Mouse (Mus musculus): Measurements from ENCODE around the gene Plekha5.
"Not testable (repeated sequence)": the region's sequence is repeated elsewhere in the genome, so short reads cannot be mapped to it uniquely, and the experiment has no call there.

Plekha5 gene

GRCm38 (mm10) chr6:140489570-140489969 lies 65.7 kb downstream of the Plekha5 start:
- DNase-seq (ENCODE audit: low spot score in 2 of 2), result no peak

- DNase-seq (ENCODE audit: low spot score in 2 of 2), result no peak
Observed at GRCm38 (mm10) chr6:140490220-140490619, 66.4 kb downstream of the Plekha5 start.

GRCm38 (mm10) chr6:140490921-140491537 lies 67.2 kb downstream of the Plekha5 start:
- peak in 1 of 2 experiments; percentile 46 for DNase-seq (ENCODE audit: low spot score in 2 of 2)

GRCm38 (mm10) chr6:140492043-140492442 lies 68.2 kb downstream of the Plekha5 start:
- peak; percentile 65 to 79 for DNase-seq (ENCODE audit: low spot score in 2 of 2)

GRCm38 (mm10) chr6:140498074-140498473 lies 74.2 kb downstream of the Plekha5 start:
- no peak for DNase-seq (ENCODE audit: low spot score in 2 of 2)

GRCm38 (mm10) chr6:140498958-140499357 lies 75.1 kb downstream of the Plekha5 start:
- DNase-seq (ENCODE audit: low spot score in 2 of 2), result no peak

GRCm38 (mm10) chr6:140500829-140501228 lies 77.0 kb downstream of the Plekha5 start:
- not testable (repeated sequence) for DNase-seq (ENCODE audit: low spot score in 2 of 2)

GRCm38 (mm10) chr6:140501841-140502240 lies 78.0 kb downstream of the Plekha5 start:
- no peak for DNase-seq (ENCODE audit: low spot score in 2 of 2)

- no peak for DNase-seq (ENCODE audit: low spot score in 2 of 2)
Observed at GRCm38 (mm10) chr6:140504796-140505195, 80.9 kb downstream of the Plekha5 start.

GRCm38 (mm10) chr6:140507605-140508004 lies 83.8 kb downstream of the Plekha5 start:
- DNase-seq (ENCODE audit: low spot score in 2 of 2), result no peak

- no peak for DNase-seq (ENCODE audit: low spot score in 2 of 2)
Observed at GRCm38 (mm10) chr6:140508475-140509150, 84.8 kb downstream of the Plekha5 start.

GRCm38 (mm10) chr6:140509151-140509530 lies 85.3 kb downstream of the Plekha5 start:
- DNase-seq (ENCODE audit: low spot score in 2 of 2), result no peak

GRCm38 (mm10) chr6:140512016-140512415 lies 88.2 kb downstream of the Plekha5 start:
- DNase-seq (ENCODE audit: low spot score in 2 of 2), result no peak

- DNase-seq (ENCODE audit: low spot score in 2 of 2), result no peak
Observed at GRCm38 (mm10) chr6:140512427-140512826, 88.6 kb downstream of the Plekha5 start.

- no peak for DNase-seq (ENCODE audit: low spot score in 2 of 2)
Observed at GRCm38 (mm10) chr6:140514205-140515110, 90.6 kb downstream of the Plekha5 start.

GRCm38 (mm10) chr6:140515550-140515949 lies 91.7 kb downstream of the Plekha5 start:
- DNase-seq (ENCODE audit: low spot score in 2 of 2), result no peak

GRCm38 (mm10) chr6:140516202-140516601 lies 92.3 kb downstream of the Plekha5 start:
- no peak for DNase-seq (ENCODE audit: low spot score in 2 of 2)

- no peak for DNase-seq (ENCODE audit: low spot score in 2 of 2)
Observed at GRCm38 (mm10) chr6:140517188-140517587, 93.3 kb downstream of the Plekha5 start.

GRCm38 (mm10) chr6:140519019-140519418 lies 95.2 kb downstream of the Plekha5 start:
- no peak for DNase-seq (ENCODE audit: low spot score in 2 of 2)

- no peak for DNase-seq (ENCODE audit: low spot score in 2 of 2)
Observed at GRCm38 (mm10) chr6:140519488-140520159, 95.8 kb downstream of the Plekha5 start.

- no peak for DNase-seq (ENCODE audit: low spot score in 2 of 2)
Observed at GRCm38 (mm10) chr6:140520961-140521360, 97.1 kb downstream of the Plekha5 start.

- no peak for DNase-seq (ENCODE audit: low spot score in 2 of 2)
Observed at GRCm38 (mm10) chr6:140521832-140522231, 98.0 kb downstream of the Plekha5 start.
